Mouse (Mus musculus): ENCODE measurements at regions not wholly inside any gene's neighbourhood (a gene's known extent, or its start where the extent isn't known, plus 50 kb on each side); places are given as distances from the start of the nearest gene placed in this dataset.

GRCm38 (mm10) chr1:119322279-119322995 is 99.6 kb downstream of the Inhbb start:
- Histone ChIP-seq H3K9me3 (ENCODE audit: control insufficient read depth, low read length) (no peaks in the 10 kb centered on the region), H3K4me1 (replicated peaks; ENCODE audit: control insufficient read depth, insufficient read depth, low read length) (no peaks in the 10 kb centered on the region), H3K27me3 (ENCODE audit: control insufficient read depth, insufficient read depth, low read length) (no peaks in the 10 kb centered on the region), H3K9ac (no peak overlapping the region), H3K4me2 (replicated peaks) (no peak overlapping the region), H3K36me3 (replicated peaks; ENCODE audit: control insufficient read depth, insufficient read depth) (no peaks in the 10 kb centered on the region), H3K27ac (no peak overlapping the region), H3K4me3 (replicated peaks; ENCODE audit: low read length) (no peak overlapping the region)
- DNase-seq (ENCODE audit: low spot score) (no peak), ATAC-seq (ENCODE audit: low FRiP score) (no peak)
- WGBS, result 79% methylated on average over 10 of the region's 10 CpGs

- Histone ChIP-seq H3K4me3 (replicated peaks; ENCODE audit: low read length) (no peak overlapping the region), H3K4me2 (replicated peaks) (no peak overlapping the region), H3K9me3 (ENCODE audit: control insufficient read depth, low read length) (no peaks in the 10 kb centered on the region), H3K4me1 (replicated peaks; ENCODE audit: control insufficient read depth, insufficient read depth, low read length) (no peaks in the 10 kb centered on the region), H3K27me3 (ENCODE audit: control insufficient read depth, insufficient read depth, low read length) (no peaks in the 10 kb centered on the region), H3K36me3 (replicated peaks; ENCODE audit: control insufficient read depth, insufficient read depth) (no peaks in the 10 kb centered on the region), H3K9ac (no peak overlapping the region), H3K27ac (no peak overlapping the region)
- WGBS, result 91% methylated on average over 8 of the region's 8 CpGs
- ATAC-seq (ENCODE audit: low FRiP score) (no peak), DNase-seq (ENCODE audit: low spot score) (no peak)
These were observed 100.2 kb downstream of the Inhbb start for GRCm38 (mm10) chr1:119321799-119322198.

GRCm38 (mm10) chr1:119317006-119317405 is 105.0 kb downstream of the Inhbb start:
- no peaks in the 10 kb centered on the region for H3K9me3 ChIP-seq (ENCODE audit: control insufficient read depth, low read length)
- no peak overlapping the region for H3K9ac ChIP-seq
- H3K27ac ChIP-seq, result no peak overlapping the region
- no peak overlapping the region for H3K4me3 ChIP-seq (replicated peaks; ENCODE audit: low read length)
- no peaks in the 10 kb centered on the region for H3K4me1 ChIP-seq (replicated peaks; ENCODE audit: control insufficient read depth, insufficient read depth, low read length)
- H3K27me3 ChIP-seq (ENCODE audit: control insufficient read depth, insufficient read depth, low read length), result no peaks in the 10 kb centered on the region
- no peak for DNase-seq (ENCODE audit: low spot score)
- no peaks in the 10 kb centered on the region for H3K36me3 ChIP-seq (replicated peaks; ENCODE audit: control insufficient read depth, insufficient read depth)
- ATAC-seq (ENCODE audit: low FRiP score), result no peak
- no peak overlapping the region for H3K4me2 ChIP-seq (replicated peaks)
- 86% methylated on average over 4 of the region's 4 CpGs for WGBS

DNA sequence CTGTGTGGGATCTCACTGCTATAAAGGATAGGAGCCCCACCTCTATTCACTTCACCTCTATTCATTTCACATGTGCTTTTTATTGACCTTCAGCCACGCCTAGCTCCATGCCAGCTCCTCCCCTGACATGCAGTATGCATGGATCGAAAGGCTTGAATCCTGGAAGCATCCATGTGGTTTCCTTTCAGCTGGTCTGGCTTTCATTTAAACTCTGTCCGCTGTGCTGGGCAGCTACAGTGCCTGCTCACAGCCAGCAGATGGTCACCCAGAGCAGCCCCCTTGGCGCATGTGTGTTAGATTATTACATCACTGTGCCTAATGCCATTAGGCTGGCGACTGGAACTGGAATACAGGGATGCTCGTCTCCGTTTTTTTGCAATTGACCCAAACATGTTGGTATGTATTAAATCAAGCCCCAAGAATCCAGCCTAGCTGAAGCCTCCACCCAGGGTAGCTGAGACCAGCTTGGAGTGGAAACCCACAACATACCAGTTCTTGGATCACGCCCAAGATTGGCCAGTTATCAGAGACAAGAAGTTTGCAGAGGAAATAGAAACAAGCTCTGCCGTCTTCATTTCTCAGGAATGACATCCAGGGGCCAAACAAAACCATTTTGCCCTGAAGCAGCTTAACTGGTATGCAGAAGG is 113.2 kb downstream of the Inhbb start:
- WGBS, result 68% methylated on average over 9 of the region's 9 CpGs
- H3K27ac ChIP-seq, result no peak overlapping the region
- peak; percentile 51; the same call in 1 of the 2 replicates for ATAC-seq (ENCODE audit: low FRiP score)

GRCm38 (mm10) chr1:119305315-119305976 is 116.6 kb downstream of the Inhbb start:
- ATAC-seq (ENCODE audit: low FRiP score), result peak; percentile 48; the same call in 1 of the 2 replicates
- no peak overlapping the region for H3K4me3 ChIP-seq (replicated peaks; ENCODE audit: low read length)
- no peak for DNase-seq (ENCODE audit: low spot score)
- no peaks in the 10 kb centered on the region for H3K27me3 ChIP-seq (ENCODE audit: control insufficient read depth, insufficient read depth, low read length)
- H3K36me3 ChIP-seq (replicated peaks; ENCODE audit: control insufficient read depth, insufficient read depth), result no peaks in the 10 kb centered on the region
- 8% methylated on average over 13 of the region's 13 CpGs for WGBS
- no peaks in the 10 kb centered on the region for H3K4me1 ChIP-seq (replicated peaks; ENCODE audit: control insufficient read depth, insufficient read depth, low read length)
- H3K4me2 ChIP-seq (replicated peaks), result no peak overlapping the region
- no peak overlapping the region for H3K27ac ChIP-seq
- no peaks in the 10 kb centered on the region for H3K9me3 ChIP-seq (ENCODE audit: control insufficient read depth, low read length)
- H3K9ac ChIP-seq, result no peak overlapping the region

More for the DNA sequence above, 113.2 kb downstream of the Inhbb start:
- no peak overlapping the region for H3K9ac ChIP-seq
- H3K4me3 ChIP-seq (replicated peaks; ENCODE audit: low read length), result no peak overlapping the region
- H3K4me2 ChIP-seq (replicated peaks), result no peak overlapping the region
- no peaks in the 10 kb centered on the region for H3K4me1 ChIP-seq (replicated peaks; ENCODE audit: control insufficient read depth, insufficient read depth, low read length)
- H3K27me3 ChIP-seq (ENCODE audit: control insufficient read depth, insufficient read depth, low read length), result no peaks in the 10 kb centered on the region
- no peaks in the 10 kb centered on the region for H3K9me3 ChIP-seq (ENCODE audit: control insufficient read depth, low read length)
- H3K36me3 ChIP-seq (replicated peaks; ENCODE audit: control insufficient read depth, insufficient read depth), result no peaks in the 10 kb centered on the region
- peak; percentile 40 for DNase-seq (ENCODE audit: low spot score)

GRCm38 (mm10) chr1:119304470-119304980 is 117.5 kb downstream of the Inhbb start:
- no peaks in the 10 kb centered on the region for H3K4me1 ChIP-seq (replicated peaks; ENCODE audit: control insufficient read depth, insufficient read depth, low read length)
- no peak overlapping the region for H3K4me3 ChIP-seq (replicated peaks; ENCODE audit: low read length)
- no peak for DNase-seq (ENCODE audit: low spot score)
- no peak overlapping the region for H3K9ac ChIP-seq
- H3K27me3 ChIP-seq (ENCODE audit: control insufficient read depth, insufficient read depth, low read length), result no peaks in the 10 kb centered on the region
- 23% methylated on average over 9 of the region's 9 CpGs for WGBS
- ATAC-seq (ENCODE audit: low FRiP score), result no peak
- no peak overlapping the region for H3K4me2 ChIP-seq (replicated peaks)
- no peaks in the 10 kb centered on the region for H3K36me3 ChIP-seq (replicated peaks; ENCODE audit: control insufficient read depth, insufficient read depth)
- no peaks in the 10 kb centered on the region for H3K9me3 ChIP-seq (ENCODE audit: control insufficient read depth, low read length)
- no peak overlapping the region for H3K27ac ChIP-seq

DNA sequence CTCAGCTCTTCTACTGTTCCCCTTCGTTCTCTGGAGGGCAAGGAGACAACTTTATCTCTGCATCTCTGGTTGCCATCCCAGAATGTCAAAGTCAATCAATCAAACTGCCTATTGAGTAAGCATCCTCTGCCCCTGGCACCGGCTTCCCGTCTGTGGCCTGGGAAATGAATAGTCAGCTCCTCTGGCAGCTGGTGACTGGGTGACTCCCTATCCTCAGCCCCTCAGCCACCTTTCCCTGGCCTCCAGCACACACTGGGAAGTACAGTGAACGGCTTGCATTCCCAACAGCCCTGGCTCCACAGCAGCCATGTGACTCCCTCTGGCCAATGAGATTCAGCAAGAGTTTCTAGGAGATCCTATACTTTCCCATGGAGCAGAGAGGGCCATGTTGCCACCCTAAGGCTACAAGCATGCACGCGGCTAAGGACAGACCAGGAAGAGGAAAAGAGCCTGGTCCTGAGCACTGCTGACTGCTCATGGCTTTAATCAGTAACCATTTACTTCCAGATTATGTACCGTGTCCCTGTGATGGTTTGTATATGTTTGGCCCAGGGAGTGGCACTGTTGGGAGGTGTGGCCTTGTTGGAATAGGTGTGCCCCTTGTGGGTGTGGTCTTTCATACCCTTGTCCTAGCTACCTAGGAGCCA is 119.6 kb downstream of the Inhbb start:
- Histone ChIP-seq H3K4me1 (replicated peaks; ENCODE audit: control insufficient read depth, insufficient read depth, low read length) (no peaks in the 10 kb centered on the region), H3K9ac (no peak overlapping the region), H3K4me2 (replicated peaks) (no peak overlapping the region), H3K9me3 (ENCODE audit: control insufficient read depth, low read length) (no peaks in the 10 kb centered on the region), H3K27ac (no peak overlapping the region), H3K4me3 (replicated peaks; ENCODE audit: low read length) (no peak overlapping the region), H3K36me3 (replicated peaks; ENCODE audit: control insufficient read depth, insufficient read depth) (no peaks in the 10 kb centered on the region), H3K27me3 (ENCODE audit: control insufficient read depth, insufficient read depth, low read length) (no peaks in the 10 kb centered on the region)
- WGBS, result 61% methylated on average over 7 of the region's 7 CpGs
- ATAC-seq (ENCODE audit: low FRiP score) (no peak), DNase-seq (ENCODE audit: low spot score) (no peak)

- WGBS, result 90% methylated on average over 7 of the region's 7 CpGs
- no peaks in the 10 kb centered on the region for H3K27me3 ChIP-seq (ENCODE audit: control insufficient read depth, insufficient read depth, low read length)
- no peak overlapping the region for H3K9ac ChIP-seq
- ATAC-seq (ENCODE audit: low FRiP score) (no peak), DNase-seq (ENCODE audit: low spot score) (no peak)
- H3K4me2 ChIP-seq (replicated peaks), result no peak overlapping the region
- no peaks in the 10 kb centered on the region for H3K9me3 ChIP-seq (ENCODE audit: control insufficient read depth, low read length)
- no peaks in the 10 kb centered on the region for H3K36me3 ChIP-seq (replicated peaks; ENCODE audit: control insufficient read depth, insufficient read depth)
- no peaks in the 10 kb centered on the region for H3K4me1 ChIP-seq (replicated peaks; ENCODE audit: control insufficient read depth, insufficient read depth, low read length)
- no peak overlapping the region for H3K27ac ChIP-seq
- H3K4me3 ChIP-seq (replicated peaks; ENCODE audit: low read length), result no peak overlapping the region
These were observed 120.1 kb downstream of the Inhbb start for GRCm38 (mm10) chr1:119301931-119302330.

DNA sequence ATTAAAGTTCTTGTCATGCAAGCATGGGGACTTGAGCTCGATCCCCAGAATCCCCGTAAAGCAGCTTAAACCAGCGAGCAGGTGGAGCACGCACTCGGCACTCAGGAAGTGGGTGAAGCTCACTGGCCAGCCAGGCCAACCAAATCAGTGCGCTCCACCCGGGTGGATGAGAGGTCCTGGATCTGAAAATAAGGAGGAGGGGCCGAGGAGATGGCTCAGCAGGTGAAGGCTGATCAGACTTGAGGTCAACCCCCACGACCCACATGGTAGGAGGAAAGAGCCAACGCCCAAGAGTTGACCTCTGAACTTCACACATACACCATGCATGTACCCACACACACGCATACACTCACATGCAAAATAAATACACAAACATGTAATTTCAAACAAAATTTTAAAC is 120.8 kb downstream of the Inhbb start:
- DNase-seq (ENCODE audit: low spot score) (no peak), ATAC-seq (ENCODE audit: low FRiP score) (no peak)
- Histone ChIP-seq H3K27ac (no peak overlapping the region), H3K4me2 (replicated peaks) (no peak overlapping the region), H3K9me3 (ENCODE audit: control insufficient read depth, low read length) (no peaks in the 10 kb centered on the region), H3K9ac (no peak overlapping the region), H3K4me1 (replicated peaks; ENCODE audit: control insufficient read depth, insufficient read depth, low read length) (no peaks in the 10 kb centered on the region), H3K36me3 (replicated peaks; ENCODE audit: control insufficient read depth, insufficient read depth) (no peaks in the 10 kb centered on the region), H3K27me3 (ENCODE audit: control insufficient read depth, insufficient read depth, low read length) (no peaks in the 10 kb centered on the region), H3K4me3 (replicated peaks; ENCODE audit: low read length) (no peak overlapping the region)
- WGBS, result 91% methylated on average over 11 of the region's 11 CpGs

Data from hindbrain, embryonic 14.5 days (tissue).